Mouse (Mus musculus) kidney, adult 2 months (tissue): Measurements from ENCODE around the gene Gpr152.

Source experiments
- CTCF ChIP-seq: fragments of 200-500 bp; conservative IDR thresholded peaks from 2 replicates; pipeline ENCODE4 v1.5.1; 2011; ENCODE audit warnings: low read depth, mild to moderate bottlenecking, control low read depth, low read length, moderate library complexity, mixed read lengths; ENCODE audit not compliant: insufficient read depth, insufficient read length
- POLR2A ChIP-seq: fragments of 200-500 bp; IDR thresholded peaks from one replicate; pipeline ENCODE4 v1.6.1; 2011; ENCODE audit warnings: low read depth, low read length, control low read depth

DNA sequence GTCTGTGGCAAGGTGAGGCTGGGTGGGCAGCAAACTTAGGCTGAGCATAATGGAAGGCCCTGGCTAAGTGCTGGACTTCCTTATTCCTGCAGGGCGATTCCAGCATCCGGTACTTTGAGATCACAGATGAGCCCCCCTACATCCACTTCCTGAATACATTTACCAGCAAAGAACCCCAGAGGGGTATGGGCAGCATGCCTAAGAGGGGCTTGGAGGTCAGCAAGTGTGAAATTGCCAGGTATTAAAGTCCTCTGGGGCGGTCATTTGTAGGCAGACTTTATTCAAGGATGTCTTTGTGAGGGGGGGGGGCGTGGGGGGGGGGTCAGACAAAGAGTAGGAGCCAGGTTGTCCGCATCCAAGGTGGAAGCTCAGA, 11.9 kb downstream of the Gpr152 start:
- no peak for TF ChIP-seq CTCF
- TF ChIP-seq POLR2A: no peak
